Mouse (Mus musculus) WW6 (cell line): Measurements from ENCODE around the gene Cd6.

Experiments used
- DNase-seq: peaks from one replicate; pipeline ENCODE4 v3.0.0-alpha.2; 2013; ENCODE audit warnings: low read depth, low spot score

Cd6 gene

GRCm38 (mm10) chr19:10839010-10839892 lies 9.4 kb upstream of the Cd6 start, which contains the start of gene Slc15a3:
TSS of gene Slc15a3 (plus strand) at chr19:10839727.
- DNase-seq: no peak

- no peak for DNase-seq
These were observed 5.8 kb upstream of the Cd6 start for GRCm38 (mm10) chr19:10835671-10836070.

GRCm38 (mm10) chr19:10833611-10834010 lies 3.8 kb upstream of the Cd6 start:
- DNase-seq: no peak

DNA sequence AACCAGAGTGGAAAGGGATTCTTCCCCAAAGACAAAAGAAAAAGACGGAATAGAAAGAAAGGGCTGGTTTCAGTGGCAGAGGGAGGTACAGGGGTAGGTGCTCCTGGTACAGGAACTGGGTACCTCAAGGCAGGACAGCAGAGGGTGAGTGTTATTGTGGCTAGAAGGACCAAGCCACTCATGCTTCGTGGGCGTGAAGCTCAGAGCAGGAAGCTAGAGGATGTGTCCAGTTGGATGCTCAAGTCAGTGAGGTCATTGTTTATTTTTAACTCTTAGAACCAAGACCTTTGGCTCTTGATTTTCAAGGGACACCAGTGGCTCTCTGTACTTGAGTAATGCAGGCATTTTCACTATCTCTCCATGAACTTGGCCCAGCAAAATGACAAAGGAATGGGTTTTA lies 2.2 kb upstream of the Cd6 start:
- no peak for DNase-seq

GRCm38 (mm10) chr19:10831424-10831823 lies 1.6 kb upstream of the Cd6 start:
- peak; percentile 79 for DNase-seq

DNA sequence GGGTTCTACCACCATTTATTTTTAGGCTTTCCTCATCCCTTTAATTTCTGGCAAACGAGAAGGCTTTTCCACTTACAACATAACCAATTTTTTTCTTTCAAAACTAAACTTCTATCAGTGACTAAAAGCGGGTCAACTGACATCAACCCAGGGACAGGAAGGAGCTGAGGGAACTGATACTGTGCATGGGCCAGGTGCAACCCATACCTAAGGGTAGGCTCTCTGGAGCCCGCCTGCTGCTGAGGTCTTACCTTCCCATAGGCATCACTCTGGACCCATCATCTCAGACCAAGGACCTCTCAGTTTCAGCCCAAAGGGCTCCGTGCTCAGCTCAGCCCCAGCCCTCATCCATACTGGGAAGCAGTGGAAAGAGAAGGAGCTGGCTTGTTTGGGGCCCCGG lies 1.5 kb downstream of the Cd6 start:
- no peak for DNase-seq

DNA sequence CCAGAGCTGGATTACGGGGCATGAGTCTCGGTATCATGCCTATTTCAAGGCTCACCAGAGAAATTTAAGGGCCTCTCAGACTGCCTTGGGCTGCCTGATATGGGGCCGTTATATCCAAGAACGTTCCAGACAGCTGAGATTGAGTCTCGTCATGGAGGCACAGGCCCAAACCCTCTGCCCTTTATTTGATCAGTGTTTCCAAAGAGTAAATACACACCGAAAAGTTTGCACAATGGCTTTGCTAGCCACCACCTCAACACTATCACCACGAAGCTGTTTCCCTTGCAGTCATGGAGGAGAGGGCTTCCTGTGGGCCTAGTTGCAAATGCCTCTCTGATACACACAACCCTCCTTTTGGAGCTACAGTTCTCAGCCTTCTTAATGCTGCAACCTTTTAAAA lies 5.8 kb downstream of the Cd6 start:
- no peak for DNase-seq

- no peak for DNase-seq
These were observed 7.3 kb downstream of the Cd6 start for GRCm38 (mm10) chr19:10822534-10822933.

DNA sequence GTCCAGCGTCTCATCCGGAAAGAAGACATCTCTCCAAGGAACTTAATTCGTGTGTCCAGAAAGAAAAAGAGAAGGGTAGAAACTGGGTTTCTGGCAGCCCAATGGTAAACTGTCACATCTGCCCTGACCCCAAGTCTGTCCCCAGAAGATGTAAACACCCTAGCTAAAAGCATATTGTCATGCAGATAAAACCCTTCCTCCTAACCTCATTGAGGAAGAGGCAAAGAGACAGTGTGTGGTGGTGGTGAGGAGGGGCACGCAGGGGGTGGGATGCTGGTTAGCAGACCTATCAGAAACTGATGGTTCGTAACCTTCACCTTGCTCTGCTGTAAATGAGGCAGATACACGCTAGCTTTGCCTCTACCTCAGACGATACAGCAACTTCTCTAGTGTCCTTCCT lies 8.5 kb downstream of the Cd6 start:
- DNase-seq: no peak

- no peak for DNase-seq
These were observed 11.5 kb downstream of the Cd6 start for GRCm38 (mm10) chr19:10818217-10818946.

GRCm38 (mm10) chr19:10816462-10816861 lies 13.4 kb downstream of the Cd6 start:
- DNase-seq: no peak

DNA sequence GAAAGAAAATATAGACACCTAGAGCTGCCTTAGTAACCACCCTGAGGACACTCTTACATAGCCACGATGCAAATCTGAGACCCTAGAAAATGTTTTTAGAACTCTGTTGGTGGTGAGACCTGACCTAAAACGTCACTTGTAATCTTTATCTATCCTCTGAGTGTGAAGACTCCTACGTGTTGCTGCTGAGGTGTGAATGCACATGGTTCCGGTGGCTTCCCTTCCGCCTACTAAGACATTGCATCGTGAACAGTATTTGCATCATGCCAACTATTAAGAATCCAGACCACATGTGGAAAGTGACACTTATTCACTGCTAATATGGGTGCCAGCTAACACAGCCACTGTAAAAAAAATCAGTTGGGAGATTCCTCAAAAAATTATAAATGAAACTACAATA lies 14.0 kb downstream of the Cd6 start:
- DNase-seq: no peak

- DNase-seq: no peak
These were observed 16.0 kb downstream of the Cd6 start for GRCm38 (mm10) chr19:10813905-10814304.

DNA sequence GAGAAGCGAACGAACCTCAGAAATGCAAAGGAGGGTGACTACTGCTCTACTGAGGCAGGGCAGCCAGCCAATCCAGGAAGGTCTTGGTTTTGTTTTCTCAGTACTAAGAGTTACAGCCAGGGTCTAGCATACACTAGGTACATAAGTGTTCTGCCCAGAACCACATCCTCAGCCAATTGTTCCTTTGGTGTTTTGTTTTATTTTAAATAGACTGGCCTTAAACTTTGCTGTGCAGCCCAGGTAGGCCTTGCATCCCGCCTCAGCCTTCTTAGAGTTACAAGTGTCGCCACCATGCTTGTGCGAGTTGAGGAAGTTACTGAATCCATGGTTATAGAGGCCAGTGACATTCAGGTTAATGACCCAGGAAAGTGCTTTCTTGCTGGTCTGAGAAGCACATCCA lies 16.8 kb downstream of the Cd6 start:
- no peak for DNase-seq

DNA sequence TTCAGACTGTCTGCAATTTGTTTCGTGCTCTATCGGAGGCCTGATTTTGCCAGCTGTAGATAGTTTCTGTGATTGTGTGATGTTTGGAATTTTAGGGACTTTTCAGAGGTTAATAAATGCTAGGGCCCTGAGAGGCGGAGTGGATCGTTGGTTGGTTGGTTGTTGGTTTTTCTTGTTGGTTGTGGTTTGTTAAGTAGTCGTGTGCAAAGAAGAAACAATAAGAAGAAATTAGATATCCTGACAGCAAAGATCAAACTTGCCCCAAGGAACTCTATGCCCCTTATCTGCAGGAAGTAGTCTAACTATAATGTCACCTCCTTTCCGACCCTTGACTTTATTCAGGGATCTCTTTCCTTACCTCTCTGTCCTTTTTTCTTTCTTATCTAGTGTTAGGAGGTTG lies 18.4 kb downstream of the Cd6 start:
- no peak for DNase-seq

GRCm38 (mm10) chr19:10810176-10810492 lies 19.7 kb downstream of the Cd6 start:
- DNase-seq: no peak

DNA sequence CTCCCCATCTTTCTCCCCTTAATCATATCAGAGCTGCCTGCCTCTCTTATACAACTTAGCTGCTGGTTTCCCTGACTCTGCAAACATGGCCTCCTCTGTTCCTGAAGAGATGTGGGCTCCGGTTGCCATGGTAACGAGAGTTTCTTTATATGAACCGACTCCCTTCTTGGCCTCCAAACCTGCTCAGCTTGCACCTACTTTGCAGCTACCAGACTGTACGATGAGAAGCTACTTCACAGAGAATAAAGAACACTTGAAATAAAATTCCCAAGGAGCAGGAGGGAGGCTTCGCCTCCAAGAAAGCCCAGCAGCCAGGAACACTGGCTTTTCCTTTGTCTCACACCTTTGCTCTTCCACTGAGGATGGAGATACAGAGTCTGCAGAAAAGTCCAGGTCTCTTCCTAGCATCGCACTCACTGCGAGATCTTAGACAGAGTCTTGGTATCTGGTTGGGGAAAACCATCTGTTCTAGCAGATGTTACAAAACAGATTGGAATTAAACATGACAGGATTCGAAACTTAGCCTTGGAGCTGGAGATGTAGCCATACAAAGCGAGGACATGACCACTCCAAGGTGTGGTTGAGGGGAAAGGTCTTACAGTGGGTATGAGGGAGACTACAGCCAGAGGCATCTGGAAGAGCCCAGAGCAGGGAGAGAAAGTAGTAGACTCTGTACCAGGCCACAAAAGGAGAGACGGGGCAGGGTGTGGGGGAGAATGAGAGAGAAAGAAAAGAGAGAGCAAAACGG lies 20.3 kb downstream of the Cd6 start:
- DNase-seq: no peak

DNA sequence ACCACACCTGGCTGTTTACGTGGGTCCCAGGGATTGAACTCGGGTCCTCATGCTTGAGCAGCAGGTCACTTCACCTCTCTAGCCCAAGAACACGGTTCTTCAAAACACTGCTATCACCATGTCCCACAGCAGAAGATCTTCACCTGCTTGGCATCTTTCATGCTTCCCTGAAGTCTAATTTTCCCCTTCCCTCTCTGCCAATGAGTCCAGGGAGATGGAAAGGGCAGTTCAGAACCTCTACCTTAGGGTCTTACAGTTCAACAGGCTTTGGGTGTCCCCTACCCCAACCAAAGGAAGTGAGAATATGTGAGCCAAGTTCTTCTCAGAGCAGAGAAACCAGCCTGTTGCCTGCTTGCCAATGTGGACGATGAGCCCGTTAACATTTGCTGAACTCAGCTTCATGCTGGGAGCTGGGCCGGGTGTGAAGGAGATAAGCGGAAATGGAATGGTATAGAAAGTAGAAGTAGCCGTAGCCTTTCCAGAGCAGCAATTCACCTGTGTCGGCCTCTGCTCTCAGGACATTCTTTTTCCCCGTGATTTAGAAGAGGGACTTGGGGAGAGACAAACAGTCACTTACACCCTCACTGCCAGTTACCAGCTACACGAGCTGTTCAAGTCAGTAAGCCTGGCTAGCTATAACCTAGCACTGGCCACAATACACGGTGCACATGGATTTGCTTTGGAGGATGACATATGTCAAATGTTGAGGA lies 21.2 kb downstream of the Cd6 start:
- no peak for DNase-seq

DNA sequence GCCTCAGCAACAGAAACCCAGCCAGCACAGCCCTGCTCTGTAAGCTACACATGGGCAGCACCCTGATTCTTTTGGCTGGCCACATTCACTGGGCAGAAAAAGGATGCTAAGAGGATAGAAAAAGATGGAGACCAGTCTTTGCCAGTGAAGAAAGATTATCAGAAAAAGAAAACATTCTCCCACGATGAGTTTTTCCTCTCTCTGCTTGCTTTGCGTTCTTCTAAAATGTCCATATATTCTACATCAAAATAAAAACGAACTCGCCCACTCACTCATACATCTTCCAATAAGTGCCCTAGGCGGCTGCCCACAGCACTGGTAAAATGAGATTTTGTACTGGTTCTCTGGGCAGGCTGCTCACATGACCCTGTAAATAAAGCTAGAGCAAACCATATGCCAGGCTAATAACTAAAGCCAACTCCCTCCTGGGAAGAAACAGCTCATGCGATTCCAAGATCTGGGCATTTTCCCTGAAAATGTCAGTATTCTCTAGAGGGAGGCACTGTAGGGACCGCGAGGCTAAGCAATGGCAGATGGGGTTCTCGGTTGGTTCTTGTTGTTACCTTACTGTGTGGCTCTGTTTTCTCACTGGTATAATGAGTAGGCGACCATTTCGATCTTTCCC lies 24.1 kb downstream of the Cd6 start:
- no peak for DNase-seq

- DNase-seq: no peak
These were observed 24.8 kb downstream of the Cd6 start for GRCm38 (mm10) chr19:10804850-10805660.
